Mouse (Mus musculus): ENCODE results near the gene Bnipl. TPM values are rescaled to one million over a fixed set of nuclear protein-coding genes. Genes with fewer than 3 reads are reported as not detected.
A peak's percentile ranks its signal among the peaks of the same experiment; 100 is the strongest.

Gene Bnipl
- 0.22 and 0.43 TPM in 2 replicates for polyA plus RNA-seq (2016; fragmentation: Nextera tagmentation; extraction: Ambion mirVana)

- DNase-seq (ENCODE audit: low spot score), result no peak
- peaks cover 32% of the 10 kb centered on the region for H3K36me3 ChIP-seq
- no peaks in the 10 kb centered on the region for H3K27me3 ChIP-seq (ENCODE audit: insufficient read depth, poor library complexity, severe bottlenecking)
- no peaks in the 10 kb centered on the region for H3K4me1 ChIP-seq
- no peak within 1 kb of the TSS for H3K27ac ChIP-seq
- no peak within 1 kb of the TSS for H3K4me3 ChIP-seq
- no peaks in the 10 kb centered on the region for H3K9me3 ChIP-seq
- WGBS, result 45% methylated on average over 7 of the region's 7 CpGs
Measured at GRCm38 (mm10) chr3:95250783-95251424, at the start of gene Bnipl. TSS of gene Bnipl (minus strand) at chr3:95251193.

GRCm38 (mm10) chr3:95298018-95298417, 47.0 kb upstream of the Bnipl start:
- Histone ChIP-seq H3K4me3 (no peak overlapping the region), H3K4me1 (peaks cover 7% of the 10 kb centered on the region; the same call in 1 of the 2 replicates), H3K27ac (no peak overlapping the region), H3K9me3 (no peaks in the 10 kb centered on the region), H3K36me3 (peaks cover 37% of the 10 kb centered on the region), H3K27me3 (ENCODE audit: insufficient read depth, poor library complexity, severe bottlenecking) (no peaks in the 10 kb centered on the region)
- no peak for DNase-seq (ENCODE audit: low spot score)
- 61% methylated on average over 7 of the region's 7 CpGs for WGBS

GRCm38 (mm10) chr3:95296103-95296469, 45.1 kb upstream of the Bnipl start:
- DNase-seq (ENCODE audit: low spot score), result no peak
- H3K9me3 ChIP-seq, result no peaks in the 10 kb centered on the region
- H3K27me3 ChIP-seq (ENCODE audit: insufficient read depth, poor library complexity, severe bottlenecking), result no peaks in the 10 kb centered on the region
- H3K36me3 ChIP-seq, result peaks cover 48% of the 10 kb centered on the region
- H3K4me3 ChIP-seq, result no peak overlapping the region
- peaks cover 7% of the 10 kb centered on the region; the same call in 1 of the 2 replicates for H3K4me1 ChIP-seq
- 11% methylated on average over 5 of the region's 5 CpGs for WGBS
- peak overlapping the region; percentile 56; the same call in 1 of the 2 replicates for H3K27ac ChIP-seq

- Histone ChIP-seq H3K4me3 (no peak overlapping the region), H3K4me1 (peaks cover 7% of the 10 kb centered on the region; the same call in 1 of the 2 replicates), H3K27me3 (ENCODE audit: insufficient read depth, poor library complexity, severe bottlenecking) (no peaks in the 10 kb centered on the region), H3K27ac (peak overlapping the region; percentile 10; the same call in 1 of the 2 replicates), H3K36me3 (peaks cover 53% of the 10 kb centered on the region), H3K9me3 (no peaks in the 10 kb centered on the region)
- 74% methylated on average over 11 of the region's 11 CpGs for WGBS
- no peak for DNase-seq (ENCODE audit: low spot score)
Measured at GRCm38 (mm10) chr3:95295321-95296102, 44.5 kb upstream of the Bnipl start.

GRCm38 (mm10) chr3:95294718-95295117, 43.7 kb upstream of the Bnipl start:
- Histone ChIP-seq H3K4me3 (no peak overlapping the region), H3K4me1 (peaks cover 7% of the 10 kb centered on the region; the same call in 1 of the 2 replicates), H3K27ac (no peak overlapping the region), H3K9me3 (no peaks in the 10 kb centered on the region), H3K36me3 (peaks cover 54% of the 10 kb centered on the region), H3K27me3 (ENCODE audit: insufficient read depth, poor library complexity, severe bottlenecking) (no peaks in the 10 kb centered on the region)
- 82% methylated on average over 5 of the region's 5 CpGs for WGBS
- no peak for DNase-seq (ENCODE audit: low spot score)

GRCm38 (mm10) chr3:95294316-95294715, 43.3 kb upstream of the Bnipl start:
- peaks cover 7% of the 10 kb centered on the region; the same call in 1 of the 2 replicates for H3K4me1 ChIP-seq
- no peaks in the 10 kb centered on the region for H3K27me3 ChIP-seq (ENCODE audit: insufficient read depth, poor library complexity, severe bottlenecking)
- no peak overlapping the region for H3K4me3 ChIP-seq
- peaks cover 56% of the 10 kb centered on the region for H3K36me3 ChIP-seq
- DNase-seq (ENCODE audit: low spot score), result no peak
- H3K9me3 ChIP-seq, result no peaks in the 10 kb centered on the region
- WGBS, result 85% methylated on average over 7 of the region's 7 CpGs
- no peak overlapping the region for H3K27ac ChIP-seq

- Histone ChIP-seq H3K27ac (no peak overlapping the region), H3K4me3 (no peak overlapping the region), H3K27me3 (ENCODE audit: insufficient read depth, poor library complexity, severe bottlenecking) (no peaks in the 10 kb centered on the region), H3K4me1 (peaks cover 7% of the 10 kb centered on the region; the same call in 1 of the 2 replicates), H3K9me3 (no peaks in the 10 kb centered on the region), H3K36me3 (peaks cover 59% of the 10 kb centered on the region)
- DNase-seq (ENCODE audit: low spot score), result no peak
- WGBS, result 81% methylated on average over 11 of the region's 11 CpGs
Measured at GRCm38 (mm10) chr3:95293537-95293936, 42.5 kb upstream of the Bnipl start.

GRCm38 (mm10) chr3:95292899-95293298, 41.9 kb upstream of the Bnipl start:
- no peak overlapping the region for H3K4me3 ChIP-seq
- peaks cover 7% of the 10 kb centered on the region; the same call in 1 of the 2 replicates for H3K4me1 ChIP-seq
- H3K27me3 ChIP-seq (ENCODE audit: insufficient read depth, poor library complexity, severe bottlenecking), result no peaks in the 10 kb centered on the region
- H3K9me3 ChIP-seq, result no peaks in the 10 kb centered on the region
- 86% methylated on average over 2 of the region's 2 CpGs for WGBS
- H3K36me3 ChIP-seq, result peaks cover 66% of the 10 kb centered on the region
- H3K27ac ChIP-seq, result no peak overlapping the region
- no peak for DNase-seq (ENCODE audit: low spot score)

GRCm38 (mm10) chr3:95291041-95291440, 40.0 kb upstream of the Bnipl start:
- Histone ChIP-seq H3K4me3 (no peak overlapping the region), H3K36me3 (peaks cover 60% of the 10 kb centered on the region), H3K27ac (no peak overlapping the region), H3K4me1 (peaks cover 3% of the 10 kb centered on the region; the same call in 1 of the 2 replicates), H3K27me3 (ENCODE audit: insufficient read depth, poor library complexity, severe bottlenecking) (no peaks in the 10 kb centered on the region), H3K9me3 (no peaks in the 10 kb centered on the region)
- 78% methylated on average over 4 of the region's 4 CpGs for WGBS
- DNase-seq (ENCODE audit: low spot score), result no peak

GRCm38 (mm10) chr3:95290156-95290555, 39.2 kb upstream of the Bnipl start:
- no peaks in the 10 kb centered on the region for H3K4me1 ChIP-seq
- no peak overlapping the region for H3K4me3 ChIP-seq
- no peak overlapping the region for H3K27ac ChIP-seq
- H3K27me3 ChIP-seq (ENCODE audit: insufficient read depth, poor library complexity, severe bottlenecking), result no peaks in the 10 kb centered on the region
- peaks cover 55% of the 10 kb centered on the region for H3K36me3 ChIP-seq
- H3K9me3 ChIP-seq, result no peaks in the 10 kb centered on the region
- no peak for DNase-seq (ENCODE audit: low spot score)
- 69% methylated on average over 6 of the region's 6 CpGs for WGBS

GRCm38 (mm10) chr3:95289419-95289818, 38.4 kb upstream of the Bnipl start:
- no peak overlapping the region for H3K27ac ChIP-seq
- no peaks in the 10 kb centered on the region for H3K27me3 ChIP-seq (ENCODE audit: insufficient read depth, poor library complexity, severe bottlenecking)
- no peak overlapping the region for H3K4me3 ChIP-seq
- no peak for DNase-seq (ENCODE audit: low spot score)
- H3K4me1 ChIP-seq, result peaks cover 6% of the 10 kb centered on the region
- no peaks in the 10 kb centered on the region for H3K9me3 ChIP-seq
- H3K36me3 ChIP-seq, result peaks cover 48% of the 10 kb centered on the region
- 82% methylated on average over 4 of the region's 4 CpGs for WGBS

- H3K27me3 ChIP-seq (ENCODE audit: insufficient read depth, poor library complexity, severe bottlenecking), result no peaks in the 10 kb centered on the region
- peaks cover 33% of the 10 kb centered on the region for H3K36me3 ChIP-seq
- peaks cover 18% of the 10 kb centered on the region for H3K4me1 ChIP-seq
- 76% methylated on average over 3 of the region's 3 CpGs for WGBS
- DNase-seq (ENCODE audit: low spot score), result no peak
- H3K9me3 ChIP-seq, result no peaks in the 10 kb centered on the region
- no peak overlapping the region for H3K4me3 ChIP-seq
- no peak overlapping the region for H3K27ac ChIP-seq
Measured at GRCm38 (mm10) chr3:95287541-95287940, 36.5 kb upstream of the Bnipl start.

GRCm38 (mm10) chr3:95286510-95286909, 35.5 kb upstream of the Bnipl start:
- 73% methylated on average over 7 of the region's 7 CpGs for WGBS
- DNase-seq (ENCODE audit: low spot score), result no peak
- no peak overlapping the region for H3K4me3 ChIP-seq
- H3K27ac ChIP-seq, result no peak overlapping the region
- H3K27me3 ChIP-seq (ENCODE audit: insufficient read depth, poor library complexity, severe bottlenecking), result no peaks in the 10 kb centered on the region
- H3K4me1 ChIP-seq, result peaks cover 18% of the 10 kb centered on the region
- H3K9me3 ChIP-seq, result no peaks in the 10 kb centered on the region
- peaks cover 27% of the 10 kb centered on the region for H3K36me3 ChIP-seq
